Mouse (Mus musculus) myocyte (in vitro differentiated cells): ENCODE data around the gene Hist1h2ae.

Experiments
- MAX ChIP-seq: IDR thresholded peaks from one replicate; pipeline ENCODE4 v1.6.1; 2011; ENCODE audit warnings: low read depth, mild to moderate bottlenecking, control low read depth
- MYOD1 ChIP-seq, 3 experiments: IDR thresholded peaks; one replicate each; pipeline ENCODE4 v1.6.1; 2011; ENCODE audit warnings: control low read depth in 2 of 3, low read depth in 2 of 3, mild to moderate bottlenecking in 2 of 3, moderate library complexity in 1 of 3; ENCODE audit not compliant: insufficient read length in 2 of 3, control insufficient read depth in 1 of 3
- POLR2A ChIP-seq: IDR thresholded peaks from one replicate; pipeline ENCODE4 v1.6.1; 2011; ENCODE audit warnings: low read depth, mild to moderate bottlenecking, control low read depth, moderate library complexity; ENCODE audit not compliant: insufficient read length
- POLR2AphosphoS2 ChIP-seq: IDR thresholded peaks from one replicate; pipeline ENCODE4 v1.6.1; 2011; ENCODE audit warnings: low read depth, control low read depth; ENCODE audit not compliant: insufficient read length
- SRF ChIP-seq: IDR thresholded peaks from one replicate; pipeline ENCODE4 v1.6.1; 2011; ENCODE audit warnings: low read depth; ENCODE audit not compliant: control insufficient read depth, insufficient read length

GRCm38 (mm10) chr13:23532262-23533075 lies 38.6 kb downstream of the Hist1h2ae start:
- TF ChIP-seq POLR2A (no peak), MAX (no peak), SRF (no peak), MYOD1 (IDR thresholded peaks at IDR 0.05; ENCODE audit: control insufficient read depth in 1 of 3, insufficient read length in 2 of 3, low read depth in 2 of 3) (no peak), POLR2AphosphoS2 (no peak)
